Mouse (Mus musculus) midbrain, embryonic 15.5 days (tissue): Measurements from ENCODE around the gene Pakap. TPM values are rescaled to one million over a fixed set of nuclear protein-coding genes. Genes with fewer than 3 reads are reported as not detected.

Source experiments
- ATAC-seq: fragments of 200-750 bp; cut with Nextera tagmentation; replicated peaks from 2 replicates; pipeline ENCODE4 v1.8.0; 2017; ENCODE audit warnings: moderate TSS enrichment
- H3K27ac ChIP-seq: fragments of 300-500 bp; sonication (generic); 2 replicates; pipeline ENCODE4 v1.5.1; 2015; ENCODE audit warnings: mild to moderate bottlenecking, inconsistent platforms
- H3K27me3 ChIP-seq: fragments of 300-500 bp; sonication (generic); replicated peaks from 2 replicates; pipeline ENCODE4 v1.6.1; 2015; ENCODE audit warnings: inconsistent platforms
- H3K36me3 ChIP-seq: fragments of 300-500 bp; sonication (generic); replicated peaks from 2 replicates; pipeline ENCODE4 v1.6.1; 2015; ENCODE audit warnings: inconsistent platforms
- H3K4me1 ChIP-seq: fragments of 300-500 bp; sonication (generic); 2 replicates; pipeline ENCODE4 v1.6.1; 2015; ENCODE audit warnings: inconsistent platforms
- H3K4me2 ChIP-seq: fragments of 300-500 bp; sonication (generic); 2 replicates; pipeline ENCODE4 v1.6.1; 2015; ENCODE audit warnings: inconsistent platforms, mild to moderate bottlenecking, moderate library complexity
- H3K4me3 ChIP-seq: fragments of 300-500 bp; sonication (generic); 2 replicates; pipeline ENCODE4 v1.5.1; 2015; ENCODE audit warnings: mild to moderate bottlenecking, inconsistent platforms
- H3K9ac ChIP-seq: fragments of 300-500 bp; sonication (generic); 2 replicates; pipeline ENCODE4 v1.6.1; 2015; ENCODE audit warnings: mild to moderate bottlenecking, inconsistent platforms
- H3K9me3 ChIP-seq: fragments of 300-500 bp; sonication (generic); 2 replicates; pipeline ENCODE4 v1.6.1; 2016; ENCODE audit warnings: inconsistent platforms
- WGBS: fragments of 180-500 bp; shearing (Covaris S2); methylation state at CpG from one replicate; pipeline ENCODE4 v1.1.7; 2015; ENCODE audit warnings: mixed read lengths; 5-methylcytosine and 5-hydroxymethylcytosine counted together
- polyA plus RNA-seq: library from polyadenylated mRNA; unstranded; fragments of >200 nt; fragmentation: Nextera tagmentation; extraction: Ambion mirVana; gene quantifications from 2 replicates; pipeline ENCODE4 v1.2.1, GENCODE M21; 2015

The Pakap gene
- polyA plus RNA-seq, 1 experiment from 2014 or later: 10.9 TPM

- Histone ChIP-seq H3K36me3 (no peaks in the 10 kb centered on the region), H3K27ac (no peak overlapping the region), H3K4me3 (no peak overlapping the region), H3K4me2 (no peak overlapping the region), H3K9me3 (no peaks in the 10 kb centered on the region), H3K9ac (no peak overlapping the region), H3K4me1 (no peaks in the 10 kb centered on the region), H3K27me3 (no peaks in the 10 kb centered on the region)
- 58% methylated on average over 7 of the region's 7 CpGs for WGBS
- ATAC-seq: no peak
These were observed 245.1 kb downstream of the Pakap start for GRCm38 (mm10) chr4:57812916-57813575.

- Histone ChIP-seq H3K36me3 (no peaks in the 10 kb centered on the region), H3K4me2 (no peak overlapping the region), H3K9ac (no peak overlapping the region), H3K27me3 (no peaks in the 10 kb centered on the region), H3K27ac (no peak overlapping the region), H3K4me1 (no peaks in the 10 kb centered on the region), H3K4me3 (no peak overlapping the region), H3K9me3 (no peaks in the 10 kb centered on the region)
- WGBS: 92% methylated on average over 4 of the region's 4 CpGs
- ATAC-seq: no peak
These were observed 245.6 kb downstream of the Pakap start for GRCm38 (mm10) chr4:57813576-57813945.

GRCm38 (mm10) chr4:57815355-57815754, 247.4 kb downstream of the Pakap start:
- 87% methylated on average over 2 of the region's 2 CpGs for WGBS
- no peak overlapping the region for H3K9ac ChIP-seq

GRCm38 (mm10) chr4:57816146-57816545, 248.2 kb downstream of the Pakap start:
- Histone ChIP-seq H3K27ac (no peak overlapping the region), H3K4me1 (no peaks in the 10 kb centered on the region), H3K27me3 (no peaks in the 10 kb centered on the region), H3K4me2 (no peak overlapping the region), H3K36me3 (no peaks in the 10 kb centered on the region), H3K9me3 (no peaks in the 10 kb centered on the region), H3K4me3 (no peak overlapping the region), H3K9ac (no peak overlapping the region)
- ATAC-seq: no peak
- 91% methylated on average over 8 of the region's 8 CpGs for WGBS

More at GRCm38 (mm10) chr4:57815355-57815754, 247.4 kb downstream of the Pakap start:
- Histone ChIP-seq H3K27me3 (no peaks in the 10 kb centered on the region), H3K27ac (no peak overlapping the region), H3K4me2 (no peak overlapping the region), H3K4me1 (no peaks in the 10 kb centered on the region), H3K4me3 (no peak overlapping the region), H3K36me3 (no peaks in the 10 kb centered on the region), H3K9me3 (no peaks in the 10 kb centered on the region)
- no peak for ATAC-seq

- Histone ChIP-seq H3K27me3 (no peaks in the 10 kb centered on the region), H3K27ac (no peak overlapping the region), H3K36me3 (no peaks in the 10 kb centered on the region), H3K9ac (no peak overlapping the region), H3K9me3 (no peaks in the 10 kb centered on the region), H3K4me1 (peaks cover 17% of the 10 kb centered on the region), H3K4me2 (no peak overlapping the region), H3K4me3 (no peak overlapping the region)
- WGBS: 89% methylated on average over 24 of the region's 24 CpGs
- no peak for ATAC-seq
These were observed 252.9 kb downstream of the Pakap start for GRCm38 (mm10) chr4:57820839-57821374.

- Histone ChIP-seq H3K27me3 (no peaks in the 10 kb centered on the region), H3K4me1 (peaks cover 17% of the 10 kb centered on the region), H3K9ac (no peak overlapping the region), H3K4me2 (peak overlapping the region; percentile 39), H3K4me3 (peak overlapping the region; percentile 13; the same call in 1 of the 2 replicates), H3K9me3 (no peaks in the 10 kb centered on the region), H3K36me3 (no peaks in the 10 kb centered on the region), H3K27ac (peak overlapping the region; percentile 55; the same call in 1 of the 2 replicates)
- peak; percentile 83 for ATAC-seq
- 6% methylated on average over 11 of the region's 11 CpGs for WGBS
These were observed 253.8 kb downstream of the Pakap start for GRCm38 (mm10) chr4:57821556-57822356.

- 87% methylated on average over 5 of the region's 5 CpGs for WGBS
- Histone ChIP-seq H3K4me3 (no peak overlapping the region), H3K4me2 (no peak overlapping the region), H3K4me1 (peaks cover 17% of the 10 kb centered on the region), H3K9ac (no peak overlapping the region), H3K27me3 (no peaks in the 10 kb centered on the region), H3K36me3 (no peaks in the 10 kb centered on the region), H3K9me3 (no peaks in the 10 kb centered on the region), H3K27ac (no peak overlapping the region)
- ATAC-seq: no peak
These were observed 254.7 kb downstream of the Pakap start for GRCm38 (mm10) chr4:57822641-57823040.

GRCm38 (mm10) chr4:57824626-57825240, 256.8 kb downstream of the Pakap start:
- H3K9ac ChIP-seq: no peak overlapping the region
- H3K27ac ChIP-seq: no peak overlapping the region
- H3K27me3 ChIP-seq: no peaks in the 10 kb centered on the region
- no peaks in the 10 kb centered on the region for H3K9me3 ChIP-seq
- ATAC-seq: 0 out of 2 replicates have a peak, but pooled peaks have one; percentile 24
- 8% methylated on average over 8 of the region's 8 CpGs for WGBS
- H3K4me1 ChIP-seq: peaks cover 17% of the 10 kb centered on the region
- H3K4me2 ChIP-seq: no peak overlapping the region
- no peak overlapping the region for H3K4me3 ChIP-seq
- H3K36me3 ChIP-seq: no peaks in the 10 kb centered on the region

GRCm38 (mm10) chr4:57826272-57826671, 258.3 kb downstream of the Pakap start:
- H3K9me3 ChIP-seq: no peaks in the 10 kb centered on the region
- no peak for ATAC-seq
- no peak overlapping the region for H3K27ac ChIP-seq
- WGBS: 89% methylated on average over 7 of the region's 7 CpGs
- H3K36me3 ChIP-seq: no peaks in the 10 kb centered on the region
- H3K4me3 ChIP-seq: no peak overlapping the region
- H3K9ac ChIP-seq: no peak overlapping the region
- H3K4me2 ChIP-seq: no peak overlapping the region
- H3K27me3 ChIP-seq: no peaks in the 10 kb centered on the region
- peaks cover 17% of the 10 kb centered on the region for H3K4me1 ChIP-seq

- H3K27ac ChIP-seq: no peak overlapping the region
- WGBS: 77% methylated on average over 9 of the region's 9 CpGs
- H3K4me2 ChIP-seq: no peak overlapping the region
- no peaks in the 10 kb centered on the region for H3K9me3 ChIP-seq
- 0 out of 2 replicates have a peak, but pooled peaks cover 2% of the 10 kb centered on the region for H3K27me3 ChIP-seq
- no peak overlapping the region for H3K9ac ChIP-seq
- no peak for ATAC-seq
- H3K36me3 ChIP-seq: no peaks in the 10 kb centered on the region
- H3K4me3 ChIP-seq: no peak overlapping the region
- peaks cover 6% of the 10 kb centered on the region; the same call in 1 of the 2 replicates for H3K4me1 ChIP-seq
These were observed 261.2 kb downstream of the Pakap start for GRCm38 (mm10) chr4:57829131-57829530.

GRCm38 (mm10) chr4:57829740-57830139, 261.8 kb downstream of the Pakap start:
- Histone ChIP-seq H3K4me2 (no peak overlapping the region), H3K27ac (no peak overlapping the region), H3K27me3 (0 out of 2 replicates have a peak, but pooled peaks cover 2% of the 10 kb centered on the region), H3K9me3 (no peaks in the 10 kb centered on the region), H3K4me1 (no peaks in the 10 kb centered on the region; the same call in 1 of the 2 replicates), H3K36me3 (no peaks in the 10 kb centered on the region), H3K4me3 (no peak overlapping the region), H3K9ac (no peak overlapping the region)
- peak; percentile 76 for ATAC-seq
- 61% methylated on average over 3 of the region's 3 CpGs for WGBS

- H3K9me3 ChIP-seq: no peaks in the 10 kb centered on the region
- H3K9ac ChIP-seq: no peak overlapping the region
- ATAC-seq: no peak
- 0 out of 2 replicates have a peak, but pooled peaks cover 2% of the 10 kb centered on the region for H3K27me3 ChIP-seq
- H3K4me2 ChIP-seq: no peak overlapping the region
- H3K4me3 ChIP-seq: no peak overlapping the region
- H3K27ac ChIP-seq: no peak overlapping the region
- H3K4me1 ChIP-seq: no peaks in the 10 kb centered on the region; the same call in 1 of the 2 replicates
- no peaks in the 10 kb centered on the region for H3K36me3 ChIP-seq
- WGBS: 64% methylated on average over 7 of the region's 7 CpGs
These were observed 264.3 kb downstream of the Pakap start for GRCm38 (mm10) chr4:57832318-57832717.
